Mouse (Mus musculus) granulocyte monocyte progenitor cell, adult 5-6 weeks (primary cell): Measurements from ENCODE around the gene Vars2. TPM values are rescaled to one million over a fixed set of nuclear protein-coding genes. Genes with fewer than 3 reads are reported as not detected.

ENCODE experiments used
- ATAC-seq: replicated peaks from 2 replicates; pipeline ENCODE4 v1.8.0; 2016; ENCODE audit warnings: mild to moderate bottlenecking, moderate TSS enrichment, inconsistent platforms; ENCODE audit not compliant: poor library complexity, severe bottlenecking
- total RNA-seq, 2 experiments: library from RNA; stranded (forward) in 1 of 2; stranded (reverse) in 1 of 2; fragments of 200-712, 200-1000 nt in 1 of 2; fragments of >200 nt in 1 of 2; fragmentation: Nextera tagmentation in 1 of 2; gene quantifications; 2 replicates each; pipeline ENCODE4 v1.2.3; 2014 to 2017

Gene Vars2
- total RNA-seq (2014; fragmentation: Nextera tagmentation) = 7.3 and 30.1 TPM in 2 replicates
- total RNA-seq (2017) = 7.8 and 16.2 TPM in 2 replicates

- peak; percentile 91 for ATAC-seq
Measured at GRCm38 (mm10) chr17:35667334-35668065, at the start of gene Vars2. Vars2 (minus strand) TSS chr17:35667592.

- no peak for ATAC-seq
Measured at GRCm38 (mm10) chr17:35717080-35717479, 49.7 kb upstream of the Vars2 start.

GRCm38 (mm10) chr17:35716114-35716513, 48.7 kb upstream of the Vars2 start:
- no peak for ATAC-seq

GRCm38 (mm10) chr17:35710705-35711347, 43.4 kb upstream of the Vars2 start:
- no peak for ATAC-seq

- no peak for ATAC-seq
Measured at GRCm38 (mm10) chr17:35708611-35709010, 41.2 kb upstream of the Vars2 start.

- no peak for ATAC-seq
Measured at GRCm38 (mm10) chr17:35707929-35708328, 40.5 kb upstream of the Vars2 start.

GRCm38 (mm10) chr17:35705836-35706235, 38.4 kb upstream of the Vars2 start:
- ATAC-seq = peak; percentile 59

- ATAC-seq = 0 out of 2 replicates have a peak, but pooled peaks have one; percentile 12
Measured at GRCm38 (mm10) chr17:35704621-35705464, 37.5 kb upstream of the Vars2 start, which contains the start of gene Ddr1. Ddr1 (minus strand) TSS chr17:35704621.

GRCm38 (mm10) chr17:35703751-35704271, 36.4 kb upstream of the Vars2 start:
- ATAC-seq = no peak

- ATAC-seq = no peak
Measured at GRCm38 (mm10) chr17:35703065-35703464, 35.7 kb upstream of the Vars2 start.

- ATAC-seq = no peak
Measured at GRCm38 (mm10) chr17:35702605-35703004, 35.2 kb upstream of the Vars2 start.

- no peak for ATAC-seq
Measured at GRCm38 (mm10) chr17:35701978-35702461, 34.6 kb upstream of the Vars2 start.

GRCm38 (mm10) chr17:35701203-35701977, 34.0 kb upstream of the Vars2 start:
- no peak for ATAC-seq

GRCm38 (mm10) chr17:35700371-35700961, 33.1 kb upstream of the Vars2 start:
- 0 out of 2 replicates have a peak, but pooled peaks have one; percentile 26 for ATAC-seq

- ATAC-seq = no peak; the same call in 1 of the 2 replicates
Measured at GRCm38 (mm10) chr17:35699919-35700318, 32.5 kb upstream of the Vars2 start.

GRCm38 (mm10) chr17:35698501-35698883, 31.1 kb upstream of the Vars2 start:
- no peak for ATAC-seq

- ATAC-seq = no peak
Measured at GRCm38 (mm10) chr17:35697759-35698500, 30.5 kb upstream of the Vars2 start.

- no peak for ATAC-seq
Measured at GRCm38 (mm10) chr17:35697429-35697758, 30.0 kb upstream of the Vars2 start.

GRCm38 (mm10) chr17:35696691-35697090, 29.3 kb upstream of the Vars2 start:
- ATAC-seq = no peak
